ENCODE assay signal across 1 mouse cellular context in the genomic region with DNA sequence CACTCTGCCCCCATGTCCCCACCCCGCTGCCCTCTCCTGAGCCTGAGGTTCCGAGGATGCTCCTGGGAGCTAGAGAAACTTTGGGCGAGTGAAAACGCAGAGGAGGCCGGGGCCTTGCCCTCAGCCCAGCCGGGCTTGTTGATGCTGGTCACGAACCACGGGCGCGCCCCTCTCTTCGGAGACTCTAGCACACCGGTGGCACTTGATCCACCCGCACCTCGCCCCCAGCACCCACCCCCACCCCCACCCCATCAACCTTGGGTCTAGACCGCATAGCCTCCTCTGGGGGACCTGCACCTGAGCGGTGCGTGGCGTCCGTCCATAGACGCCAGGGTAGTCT.
TF ChIP-seq lines count a peak whose summit lies in the region.

No protein-coding gene starts in this region.

TF ChIP-seq in MEL, 35 proteins besides CTCF, POLR2A, EP300 and RAD21 (continued from another document):
- TF ChIP-seq GABPA (IDR thresholded peaks at IDR 0.05; ENCODE audit: low read depth, low read length) (no peak), ETS1 (IDR thresholded peaks at IDR 0.05; ENCODE audit: low read depth, low read length) (no peak), JUND (IDR thresholded peaks at IDR 0.05; ENCODE audit: low read depth, low read length) (no peak)
